Mouse (Mus musculus) layer of hippocampus, adult 9-11 months (tissue): Measurements from ENCODE around the gene Adamts18.

Experiments used
- DNase-seq: peaks from one replicate; pipeline ENCODE4 v3.0.0; 2022

Adamts18 gene

GRCm38 (mm10) chr8:113752349-113752748, 96.2 kb downstream of the Adamts18 start:
- DNase-seq = no peak

- no peak for DNase-seq
These were observed 113.0 kb downstream of the Adamts18 start for GRCm38 (mm10) chr8:113735496-113736060.

GRCm38 (mm10) chr8:113725331-113725730, 123.2 kb downstream of the Adamts18 start:
- no peak for DNase-seq

- no peak for DNase-seq
These were observed 124.5 kb downstream of the Adamts18 start for GRCm38 (mm10) chr8:113723873-113724538.

DNA sequence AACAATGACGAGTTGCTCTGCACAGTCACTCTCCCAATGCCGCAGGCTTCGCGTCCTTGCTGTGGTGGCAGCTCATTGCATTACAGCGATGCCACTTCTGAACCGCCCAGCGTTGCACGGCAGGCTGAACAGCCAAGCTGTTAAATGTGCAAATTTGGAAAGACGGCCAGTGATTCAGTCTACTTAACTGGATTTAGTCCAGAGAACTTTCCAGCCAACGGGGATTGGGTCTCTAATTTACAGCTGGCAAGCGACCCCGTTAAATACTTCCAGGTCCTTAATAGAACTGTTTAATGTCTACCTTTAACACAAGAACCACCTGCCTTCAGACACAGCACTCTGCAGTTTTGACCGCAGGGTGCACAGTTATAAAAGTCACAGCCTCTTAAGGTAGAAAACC, 127.1 kb downstream of the Adamts18 start:
- DNase-seq = peak; percentile 2

GRCm38 (mm10) chr8:113704968-113705367, 143.6 kb downstream of the Adamts18 start:
- no peak for DNase-seq

- DNase-seq = no peak
These were observed 156.8 kb downstream of the Adamts18 start for GRCm38 (mm10) chr8:113691622-113692343.

DNA sequence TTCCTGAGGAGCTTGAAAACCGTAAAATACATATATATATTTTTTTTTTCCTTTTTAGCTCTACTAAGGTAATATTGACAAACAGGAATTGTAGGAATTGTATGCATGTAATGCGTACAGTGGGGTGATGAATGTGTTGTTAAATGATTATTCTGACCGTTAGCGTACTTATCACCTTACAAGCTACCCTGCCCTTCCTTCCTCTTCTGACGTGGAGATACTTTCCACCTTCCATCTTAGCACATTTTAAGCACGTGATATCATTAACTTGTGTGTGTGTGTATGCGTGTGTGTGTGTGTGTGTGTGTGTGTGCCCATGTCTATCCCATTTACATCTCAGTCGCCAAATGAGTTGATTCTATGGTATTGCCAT, 160.0 kb downstream of the Adamts18 start:
- DNase-seq = no peak

- no peak for DNase-seq
These were observed 160.5 kb downstream of the Adamts18 start for GRCm38 (mm10) chr8:113687889-113688542.

- DNase-seq = no peak
These were observed 169.2 kb downstream of the Adamts18 start for GRCm38 (mm10) chr8:113679361-113679760.

- no peak for DNase-seq
These were observed 171.7 kb downstream of the Adamts18 start for GRCm38 (mm10) chr8:113676811-113677210.

DNA sequence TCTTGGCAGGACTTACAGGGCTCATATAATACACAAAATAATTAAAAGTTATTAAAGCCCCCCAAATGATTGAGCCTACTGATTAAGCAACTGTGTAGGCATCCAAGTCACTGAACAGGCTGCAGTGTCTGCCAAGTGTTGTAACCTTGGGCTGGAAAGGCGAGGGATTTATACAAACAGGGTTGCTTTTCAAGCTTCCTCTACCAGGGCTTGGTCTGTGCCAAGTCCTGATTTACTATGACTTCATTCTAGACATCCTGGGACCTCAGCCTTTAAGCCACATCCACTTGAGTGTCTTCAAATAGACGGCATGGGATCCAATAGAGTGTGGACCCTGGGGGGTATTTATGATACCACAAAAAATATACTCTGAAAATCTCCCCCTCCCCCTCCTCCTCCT, 173.3 kb downstream of the Adamts18 start:
- no peak for DNase-seq

DNA sequence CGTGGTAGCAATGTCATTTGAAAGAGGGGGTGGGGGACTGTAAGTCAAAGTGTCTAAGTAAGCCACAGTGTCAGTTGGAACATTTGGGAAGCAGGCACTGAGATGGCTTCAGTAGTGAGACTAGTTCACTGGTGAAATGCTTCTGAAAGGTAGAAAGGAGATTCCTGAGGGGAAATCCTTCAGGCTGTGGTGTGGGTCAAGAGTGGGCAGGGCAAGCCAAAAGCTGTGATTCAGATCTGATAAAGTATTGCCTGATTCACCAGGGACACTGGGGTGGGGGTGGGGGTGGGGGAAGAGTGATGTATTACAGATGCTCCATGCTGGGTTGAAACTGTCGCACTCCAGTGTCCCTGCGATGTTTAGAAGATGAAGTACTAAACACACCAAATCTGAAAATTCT, 173.9 kb downstream of the Adamts18 start:
- no peak for DNase-seq

GRCm38 (mm10) chr8:113673300-113673699, 175.2 kb downstream of the Adamts18 start:
- DNase-seq = no peak

DNA sequence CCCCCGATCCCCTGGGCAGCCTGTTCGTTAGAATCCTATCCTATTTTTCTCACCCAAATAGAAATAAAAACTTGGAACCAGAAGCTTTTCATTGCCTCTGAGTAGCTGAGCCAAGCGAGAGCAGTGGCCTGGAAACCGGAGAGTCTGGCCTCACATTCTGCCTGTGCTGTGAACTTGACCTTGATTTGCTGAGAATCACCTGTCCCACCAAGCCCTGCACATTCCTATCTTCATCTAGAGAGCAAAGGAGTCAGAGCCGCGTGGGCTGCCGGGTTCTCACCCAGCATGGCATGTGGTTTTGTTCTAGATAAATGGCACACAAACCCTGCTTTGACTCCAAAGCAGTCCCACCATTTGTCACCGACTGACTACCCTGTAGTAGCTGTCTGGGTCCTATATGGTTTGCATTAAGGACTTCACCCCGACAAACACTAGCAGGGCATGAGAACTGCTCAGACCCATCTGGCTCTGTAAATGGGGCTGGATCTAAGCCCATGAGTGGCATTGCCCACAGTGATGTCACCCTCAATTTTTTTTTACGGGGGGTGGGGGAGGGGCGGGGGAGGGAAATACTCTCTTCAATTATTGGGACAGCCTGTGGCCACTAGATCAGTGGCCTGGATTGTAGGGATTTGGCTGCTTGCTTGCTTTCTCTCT, 175.8 kb downstream of the Adamts18 start:
- no peak for DNase-seq

DNA sequence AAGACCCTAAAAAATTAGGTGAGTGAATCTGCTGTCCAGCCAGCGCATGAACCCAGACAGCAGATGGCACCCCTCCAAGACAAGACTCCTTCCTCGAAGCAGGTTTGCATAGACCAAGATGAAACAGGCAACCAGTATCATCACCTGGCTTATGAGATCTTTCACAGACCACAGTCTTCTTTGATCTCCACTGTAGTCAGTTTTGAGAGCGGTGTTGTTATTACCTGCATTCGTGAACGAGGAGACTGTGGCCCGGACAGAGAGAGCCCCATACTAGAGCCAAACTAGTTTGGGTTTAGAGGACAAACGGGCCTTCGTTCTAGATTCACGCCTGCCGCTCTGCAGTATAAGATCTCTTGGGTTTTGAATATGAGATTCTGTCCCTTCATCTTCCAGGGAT, 178.6 kb downstream of the Adamts18 start:
- no peak for DNase-seq

GRCm38 (mm10) chr8:113666714-113667432, 181.7 kb downstream of the Adamts18 start:
- DNase-seq = no peak

- no peak for DNase-seq
These were observed 182.6 kb downstream of the Adamts18 start for GRCm38 (mm10) chr8:113665951-113666350.

DNA sequence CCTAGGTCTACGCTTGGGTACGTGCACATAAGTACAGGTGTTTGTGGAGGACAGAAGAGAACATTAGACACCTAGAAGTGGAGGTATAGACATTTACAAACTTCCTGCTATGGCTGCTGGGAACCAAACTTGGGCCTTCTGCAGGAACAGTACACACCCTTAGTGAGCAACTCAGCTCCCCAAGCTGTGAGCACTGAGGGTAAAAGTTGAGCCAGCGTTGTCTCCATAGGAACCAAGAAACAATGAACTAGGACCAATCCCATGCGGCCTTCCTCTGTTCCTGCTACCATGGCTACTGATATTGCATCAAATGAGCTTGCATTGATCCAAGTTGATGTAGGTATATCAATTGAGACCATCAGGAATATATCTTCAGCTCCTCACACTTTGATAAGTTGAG, 183.5 kb downstream of the Adamts18 start:
- no peak for DNase-seq

DNA sequence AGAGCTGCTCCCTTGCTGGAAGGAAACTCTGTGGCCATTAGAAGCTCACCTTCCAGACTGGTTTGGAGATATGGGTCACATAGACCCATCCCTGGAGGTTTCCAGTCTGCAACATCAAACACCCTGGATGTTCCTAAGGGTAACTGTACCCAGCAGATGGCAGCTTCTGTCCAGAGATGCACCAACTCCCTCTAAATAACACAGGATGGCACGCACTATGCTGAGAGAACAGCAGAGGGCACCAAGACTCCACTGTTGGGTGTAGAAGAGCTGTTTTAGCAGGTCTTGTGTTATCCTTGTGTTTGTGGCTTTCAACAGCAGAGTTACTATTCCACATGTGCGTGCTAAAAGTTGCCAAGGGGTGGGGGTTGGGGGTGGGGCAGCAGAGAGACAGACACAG, 184.0 kb downstream of the Adamts18 start:
- peak; percentile 81 for DNase-seq

GRCm38 (mm10) chr8:113660128-113660527, 188.4 kb downstream of the Adamts18 start:
- no peak for DNase-seq

DNA sequence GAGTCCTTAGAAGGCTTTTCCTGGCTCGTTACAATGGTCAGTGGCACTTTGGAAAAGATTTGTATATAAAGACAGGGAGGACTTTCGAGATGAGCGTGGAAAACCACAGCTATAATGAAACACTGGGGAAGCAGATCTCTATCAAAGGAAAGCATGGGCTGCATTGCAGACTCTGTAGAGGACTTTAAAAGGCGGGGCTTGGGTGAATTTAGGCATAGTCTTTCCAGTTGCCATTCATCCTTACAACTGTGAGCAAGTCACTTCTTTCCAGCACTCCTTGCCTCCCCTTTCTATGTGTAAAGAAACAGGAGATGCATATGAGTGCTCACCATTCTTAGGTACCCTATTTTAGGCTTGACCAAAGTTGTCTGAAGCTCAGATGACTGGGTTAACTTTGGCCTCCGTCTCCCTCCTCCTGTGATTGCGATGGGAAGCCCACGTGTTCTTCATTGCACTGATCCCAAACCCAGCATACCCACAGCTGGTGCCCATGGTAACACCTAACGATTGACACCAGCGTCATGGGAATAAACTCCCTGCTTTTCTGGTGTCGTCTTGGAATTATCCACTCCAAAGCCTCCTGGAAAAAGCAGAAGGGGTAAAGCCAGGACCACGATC, 191.7 kb downstream of the Adamts18 start:
- no peak for DNase-seq
